Mouse (Mus musculus): ENCODE results near the gene 9530077C05Rik.
"Not testable (repeated sequence)": the region's sequence is repeated elsewhere in the genome, so short reads cannot be mapped to it uniquely, and the experiment has no call there.

Gene 9530077C05Rik

DNA sequence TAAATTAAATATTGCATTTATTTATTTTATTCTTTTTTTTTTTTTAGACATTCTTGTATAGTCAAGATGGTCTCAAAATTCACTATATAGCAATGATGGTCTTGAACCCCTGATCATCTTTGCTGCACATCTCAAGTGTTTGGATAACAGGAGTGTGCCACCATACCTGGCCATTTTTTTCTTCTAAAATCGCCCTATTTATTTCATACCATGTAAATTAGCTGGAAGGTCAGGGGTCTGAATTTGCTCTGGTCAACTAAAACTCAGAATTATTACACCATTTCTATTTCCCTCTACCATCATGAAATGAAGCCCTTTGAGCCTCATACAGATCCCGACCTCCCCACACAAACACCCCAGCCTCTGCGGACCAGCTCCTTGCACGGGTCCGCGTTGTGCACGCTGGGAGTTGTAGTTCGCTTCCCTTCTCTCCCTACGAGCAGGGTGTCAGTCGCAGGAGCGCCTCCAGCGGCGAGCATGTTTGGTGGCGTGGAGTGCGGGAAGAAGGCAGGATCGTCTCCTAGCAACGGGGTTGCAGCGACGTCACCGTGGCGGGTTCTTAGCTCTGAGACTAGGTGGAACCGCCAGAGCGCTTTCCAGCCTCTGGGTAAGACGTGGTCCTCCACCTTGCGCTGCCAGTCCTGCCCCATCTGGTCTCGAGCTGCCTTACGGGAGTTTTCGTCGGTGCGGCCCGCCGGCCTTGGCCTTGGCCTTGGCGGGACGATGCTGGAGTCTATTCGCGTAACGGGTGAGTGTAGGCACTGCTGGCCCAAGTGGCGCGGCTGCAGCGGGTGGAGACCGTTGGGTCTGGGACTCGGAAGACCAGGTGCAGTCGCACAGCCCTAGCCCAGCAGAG lies at the start of gene 9530077C05Rik:
Gene 9530077C05Rik, plus strand, starts transcription at position 512 of the 856 bp plus-strand sequence.
- DNase-seq, result peak; percentile 98

DNA sequence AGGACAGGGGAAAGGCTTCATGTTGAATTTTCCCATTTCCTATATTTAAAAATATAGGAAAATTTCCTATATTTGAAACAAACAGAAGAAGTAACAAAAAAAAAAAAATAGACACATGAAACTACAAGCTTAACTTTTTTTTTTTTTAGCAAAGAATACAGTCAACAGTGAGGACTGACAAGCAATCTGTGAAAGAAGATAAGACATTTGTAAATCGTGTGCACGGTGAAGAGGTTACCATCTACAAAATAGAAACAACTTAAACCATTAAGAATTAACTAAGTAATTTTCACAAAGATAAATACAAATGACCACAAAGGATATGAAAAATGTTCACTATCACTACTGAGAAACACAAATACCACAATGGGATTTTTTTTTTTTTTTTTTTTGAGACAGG lies 45.1 kb upstream of the 9530077C05Rik start:
- DNase-seq, result no peak

DNA sequence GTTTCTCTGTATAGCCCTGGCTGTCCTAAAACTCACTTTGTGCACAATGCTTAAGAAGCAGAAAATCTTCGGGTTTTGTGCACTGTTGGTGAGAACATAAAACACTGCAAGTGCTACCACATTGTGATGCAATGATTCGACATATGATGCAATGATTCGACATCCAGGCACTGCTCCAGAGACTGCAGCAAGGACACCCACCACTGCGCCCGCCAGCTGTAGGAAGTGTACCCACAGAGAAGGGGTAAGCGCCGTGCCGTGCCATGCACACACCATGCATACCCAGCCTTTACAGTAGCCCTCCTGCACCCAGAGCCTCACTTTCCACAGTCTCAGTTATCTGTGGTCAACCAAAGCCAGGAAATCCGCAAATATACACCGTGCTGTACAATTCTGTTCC lies 44.7 kb upstream of the 9530077C05Rik start:
- no peak for DNase-seq

DNA sequence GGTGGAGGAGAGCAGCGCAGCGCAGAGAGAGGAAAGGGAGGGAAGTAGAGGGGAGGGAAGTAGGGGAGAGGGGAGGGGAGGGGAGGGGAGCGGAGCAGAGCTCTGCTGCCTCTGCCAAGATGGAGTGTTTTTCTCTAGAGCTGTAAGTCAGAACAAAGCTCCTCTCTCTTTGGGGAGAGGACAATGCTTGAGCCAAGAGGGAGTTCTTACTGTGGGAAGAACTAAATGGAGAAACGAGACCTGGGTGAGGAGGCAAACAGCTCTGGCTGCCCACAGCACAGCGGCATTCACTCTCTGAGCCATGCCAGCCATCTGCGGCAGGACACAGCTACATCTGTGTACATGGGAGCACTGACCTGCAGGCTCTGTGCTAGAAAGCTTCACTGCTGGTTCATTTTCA lies 43.3 kb upstream of the 9530077C05Rik start:
- DNase-seq, result no peak

DNA sequence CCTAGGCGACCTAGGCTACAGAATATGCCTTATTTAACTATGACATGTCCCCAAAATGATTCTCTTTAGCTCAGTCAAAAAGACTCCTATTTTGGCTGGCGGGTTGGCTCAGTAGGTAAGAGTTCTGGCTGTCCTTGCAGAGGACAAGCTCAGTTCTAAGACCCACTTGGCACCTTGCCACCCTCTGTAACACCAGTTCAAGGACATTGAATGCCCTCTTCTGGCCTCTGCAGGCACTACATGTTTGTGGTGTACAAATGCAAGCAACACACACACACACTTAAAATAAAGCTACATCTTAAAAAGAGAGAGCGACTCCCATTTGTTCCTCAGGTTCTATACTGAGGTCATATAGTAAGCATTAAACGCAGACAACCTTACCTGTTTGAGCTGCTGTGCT lies 38.6 kb upstream of the 9530077C05Rik start:
- DNase-seq, result peak; percentile 33

DNA sequence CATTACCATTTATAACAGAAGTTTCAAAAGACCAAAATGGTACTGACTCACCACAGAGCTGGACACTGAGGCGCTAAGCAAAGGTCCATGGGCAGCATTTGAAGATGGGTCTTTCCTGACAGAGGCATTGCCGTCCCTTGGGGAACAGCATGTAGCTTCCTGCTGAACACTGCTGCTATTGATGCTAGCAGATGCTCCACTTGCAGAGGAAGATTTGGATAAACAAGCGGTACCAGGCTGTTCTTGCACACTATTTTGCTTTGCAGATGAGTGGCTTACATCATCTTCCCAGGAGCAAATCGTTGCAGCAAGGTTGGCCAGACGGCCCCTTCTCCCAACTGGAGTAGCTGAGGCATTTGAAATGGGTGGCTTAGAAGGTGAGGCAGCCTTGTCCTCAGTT lies 35.2 kb upstream of the 9530077C05Rik start:
- no peak for DNase-seq

DNA sequence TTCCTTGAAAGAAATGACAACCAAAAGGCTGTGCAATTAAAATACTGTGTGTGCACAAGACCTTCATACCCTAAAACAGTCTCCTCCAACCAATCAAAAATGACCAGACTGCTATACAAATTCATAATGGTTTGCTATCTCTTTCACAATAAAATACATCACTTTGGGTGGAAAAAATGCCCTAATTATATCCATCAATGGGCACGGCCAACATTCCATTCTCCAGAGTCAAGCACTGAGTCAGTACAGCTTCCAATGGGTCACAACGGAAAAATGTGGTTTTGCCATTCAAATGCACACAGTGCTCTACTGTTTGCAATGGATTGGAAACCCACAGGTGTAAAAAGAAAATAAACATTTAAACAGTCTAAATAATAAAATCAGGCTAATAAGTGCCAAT lies 25.4 kb upstream of the 9530077C05Rik start:
- no peak for DNase-seq

DNA sequence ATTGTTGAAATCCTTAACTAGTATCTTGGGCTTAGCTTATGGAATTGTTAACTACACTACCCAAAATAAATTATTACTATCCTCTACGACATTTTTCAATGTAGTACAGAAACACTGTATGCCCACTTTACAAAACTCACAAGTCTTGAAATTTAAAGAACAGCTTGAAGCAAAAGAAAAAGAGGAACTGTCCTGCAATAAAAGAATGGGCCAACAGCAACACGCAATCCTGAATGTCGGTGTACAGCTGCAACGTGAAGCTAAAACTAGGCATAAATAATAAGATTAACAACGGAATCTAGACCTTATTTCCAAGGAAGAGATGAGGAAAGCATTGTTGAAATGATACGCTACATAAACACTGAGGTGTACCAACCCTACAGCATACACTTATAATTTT lies 23.4 kb upstream of the 9530077C05Rik start:
- DNase-seq, result no peak

DNA sequence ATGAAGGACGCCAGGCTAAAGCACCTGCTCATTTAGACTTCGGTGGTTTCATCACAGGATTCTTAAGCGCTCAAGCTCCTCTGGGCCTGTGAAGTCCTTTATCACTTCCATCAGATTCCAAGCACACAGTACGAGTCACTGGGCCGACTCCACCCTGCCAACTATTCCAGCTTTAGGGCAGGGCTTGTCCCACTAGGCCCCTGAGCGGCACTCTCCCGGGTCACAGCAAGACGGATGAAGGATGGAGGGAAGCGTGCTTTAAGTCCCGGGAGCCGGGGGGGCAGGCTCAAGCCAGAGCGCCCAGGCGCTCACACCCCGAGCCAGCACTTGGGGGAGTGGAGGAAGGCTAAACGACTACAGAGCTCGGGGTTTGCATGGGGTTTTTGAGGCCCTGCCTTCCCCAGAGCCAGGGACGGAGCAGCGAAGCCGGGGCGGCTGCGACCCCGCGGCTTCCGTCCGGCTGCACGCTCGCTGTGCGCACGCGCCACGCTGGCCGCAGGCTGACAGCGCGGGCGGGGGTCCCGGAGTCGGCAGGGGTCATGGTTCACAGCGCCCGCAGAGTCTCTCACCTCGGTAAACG lies 22.8 kb upstream of the 9530077C05Rik start:
- DNase-seq, result no peak

DNA sequence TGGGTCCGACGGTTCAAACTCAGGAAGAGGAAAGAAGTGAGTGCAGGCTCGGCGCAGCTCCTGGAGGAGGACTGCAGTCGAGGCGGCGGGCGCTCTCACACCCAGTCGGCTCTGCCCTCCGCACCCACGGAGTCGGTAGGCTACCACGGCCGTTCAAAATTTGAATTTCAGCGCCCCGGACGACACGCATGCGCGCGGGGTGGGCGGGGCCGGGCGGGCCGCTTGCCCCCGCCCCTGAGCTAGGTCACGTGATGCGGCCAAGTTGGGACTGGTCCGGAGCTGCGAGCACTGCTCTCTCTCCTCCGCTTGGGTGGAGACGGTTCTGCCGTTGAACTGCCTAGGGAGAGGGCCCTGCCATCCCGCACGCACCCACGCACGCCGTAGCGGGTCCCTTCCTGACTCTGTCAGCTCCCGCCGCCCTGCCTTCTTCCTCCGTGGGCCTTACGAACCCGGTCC lies 22.3 kb upstream of the 9530077C05Rik start, which contains the start of gene Anln:
Gene Anln, minus strand, starts transcription at position 168 of the 456 bp plus-strand sequence.
- DNase-seq, result peak; percentile 97

DNA sequence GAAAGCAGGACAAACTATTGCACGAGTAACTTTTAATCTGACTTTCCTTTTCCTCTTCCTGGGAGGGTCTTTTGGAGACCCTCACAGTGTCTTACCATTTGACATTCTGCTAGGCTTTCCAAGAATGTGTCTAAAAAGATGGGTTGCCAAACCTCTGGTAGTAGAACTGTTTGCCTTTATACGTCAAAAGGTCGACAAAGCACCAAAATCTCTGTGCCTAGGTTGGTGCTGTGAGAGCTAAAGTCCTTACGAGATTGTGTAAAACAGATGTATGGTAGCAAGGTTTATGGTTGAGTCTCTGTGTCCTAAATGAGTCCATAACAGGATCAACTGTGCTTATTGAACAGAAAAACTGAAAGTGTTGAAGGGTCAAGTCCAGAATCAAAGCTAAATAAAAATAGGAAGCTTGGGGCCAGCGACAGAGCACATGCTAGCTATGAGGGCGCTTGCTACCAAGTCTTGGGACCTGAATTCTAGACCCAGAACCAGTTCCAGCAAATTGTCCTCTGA lies 21.5 kb upstream of the 9530077C05Rik start:
- no peak for DNase-seq

DNA sequence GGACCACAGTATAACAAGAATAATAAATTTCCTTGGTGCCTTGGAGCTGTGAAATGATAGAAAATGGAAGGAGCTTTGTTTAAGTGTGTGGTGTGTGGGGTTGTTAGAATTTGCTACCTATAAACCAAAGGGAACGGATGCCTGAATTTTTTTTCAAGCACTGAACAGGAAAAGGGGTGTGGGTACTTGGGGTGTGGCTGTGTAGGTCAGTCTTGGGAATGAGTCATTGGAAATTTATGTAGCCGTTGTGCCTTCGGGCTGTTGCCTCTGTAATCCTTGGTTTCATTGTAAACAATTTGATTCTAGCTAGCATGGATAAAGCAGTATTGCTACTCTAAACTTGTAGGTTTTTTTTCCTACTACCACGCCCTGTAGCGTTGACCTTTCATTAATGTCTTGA lies 20.9 kb upstream of the 9530077C05Rik start:
- DNase-seq, result no peak

DNA sequence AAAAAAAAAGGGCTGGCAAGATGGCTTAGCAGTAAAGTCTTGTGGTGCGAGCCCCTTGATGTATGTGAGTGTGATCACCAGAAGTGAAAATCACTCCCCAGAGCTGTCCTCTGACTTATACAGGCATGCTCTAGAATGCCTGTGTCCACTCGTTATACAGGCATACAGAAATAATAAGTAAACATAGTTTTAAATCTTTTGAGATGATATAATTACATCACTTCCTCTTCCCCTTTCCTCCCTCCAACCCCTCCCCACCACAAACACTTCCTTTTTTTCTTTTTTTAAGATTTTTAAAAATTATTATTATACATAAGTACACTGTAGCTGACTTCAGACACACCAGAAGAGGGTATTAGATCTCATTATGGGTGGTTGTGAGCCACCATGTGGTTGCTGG lies 16.6 kb upstream of the 9530077C05Rik start:
- DNase-seq, result no peak

DNA sequence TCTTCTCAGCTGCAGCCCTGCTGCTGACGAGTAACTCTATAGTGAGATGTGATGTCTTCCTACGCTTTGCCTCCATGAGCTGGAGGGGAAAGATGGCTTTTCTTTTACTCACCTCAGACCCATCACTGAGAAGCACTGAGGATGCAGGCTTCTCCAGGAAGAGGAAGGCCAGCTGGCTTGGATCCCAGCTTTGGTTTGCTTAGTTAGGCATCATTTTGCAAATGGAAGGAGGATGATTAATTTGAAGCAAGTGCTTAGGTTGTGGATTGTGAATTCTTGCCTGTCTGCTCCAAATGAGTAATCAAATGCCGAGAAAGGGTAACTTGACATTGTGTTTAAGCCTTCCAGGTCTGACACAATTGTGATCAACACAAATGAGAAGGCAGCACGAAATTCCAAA lies 12.3 kb upstream of the 9530077C05Rik start:
- DNase-seq, result peak; percentile 31

DNA sequence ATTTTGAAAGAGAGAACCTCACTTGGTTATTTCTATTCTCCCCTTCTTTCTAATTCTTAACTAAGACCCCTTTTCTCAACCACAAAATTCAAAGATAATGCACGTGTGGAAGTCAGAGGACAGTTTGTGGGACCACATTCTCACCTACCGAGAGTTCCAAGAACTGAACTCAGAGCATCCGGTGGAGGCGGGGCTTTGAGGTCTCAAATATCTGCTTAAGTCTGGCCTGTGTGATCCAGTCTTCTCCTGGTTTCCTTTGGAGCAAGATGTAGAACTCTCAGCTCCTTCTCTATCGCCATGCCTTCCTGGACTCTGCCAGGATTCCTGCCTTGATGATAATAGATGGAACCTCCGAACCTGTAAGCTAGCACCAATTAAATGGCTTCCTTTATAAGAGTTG lies 9.3 kb upstream of the 9530077C05Rik start:
- no peak for DNase-seq

DNA sequence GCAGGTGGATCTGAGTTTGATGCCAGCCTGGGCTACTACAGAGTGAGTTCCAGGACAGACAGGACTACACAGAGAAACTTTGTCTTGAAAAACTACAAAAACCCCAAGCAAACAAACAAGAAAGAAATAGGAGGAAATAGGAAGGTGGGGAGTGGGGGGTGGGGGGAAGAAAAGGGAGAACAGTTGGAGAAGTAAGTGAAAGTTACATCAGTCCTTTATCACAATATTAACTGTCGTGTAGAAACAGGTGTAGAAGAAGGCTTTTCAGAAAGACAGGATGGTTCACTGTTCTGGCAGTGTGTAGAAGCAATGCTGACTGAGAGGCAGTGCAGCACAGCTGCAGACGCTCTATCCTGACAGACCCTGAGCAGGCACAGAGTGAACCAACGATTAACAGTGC lies 8.3 kb upstream of the 9530077C05Rik start:
- DNase-seq, result no peak

DNA sequence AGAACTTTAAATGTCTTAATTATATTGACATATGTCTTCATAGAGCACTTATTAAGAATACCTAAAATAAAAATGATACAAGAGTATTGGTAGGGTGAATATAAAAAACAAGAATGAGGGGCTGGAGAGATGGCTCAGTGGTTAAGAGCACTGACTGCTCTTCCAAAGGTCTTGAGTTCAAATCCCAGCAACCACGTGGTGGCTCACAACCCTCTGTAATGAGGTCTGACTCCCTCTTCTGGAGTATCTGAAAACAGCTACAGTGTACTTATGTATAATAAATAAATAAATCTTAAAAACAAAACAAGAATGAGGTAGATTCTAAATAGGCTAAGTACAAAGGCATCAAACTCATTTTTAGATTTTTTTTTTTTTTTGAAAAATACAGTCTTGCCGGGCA lies 7.8 kb upstream of the 9530077C05Rik start:
- not testable (repeated sequence) for DNase-seq

DNA sequence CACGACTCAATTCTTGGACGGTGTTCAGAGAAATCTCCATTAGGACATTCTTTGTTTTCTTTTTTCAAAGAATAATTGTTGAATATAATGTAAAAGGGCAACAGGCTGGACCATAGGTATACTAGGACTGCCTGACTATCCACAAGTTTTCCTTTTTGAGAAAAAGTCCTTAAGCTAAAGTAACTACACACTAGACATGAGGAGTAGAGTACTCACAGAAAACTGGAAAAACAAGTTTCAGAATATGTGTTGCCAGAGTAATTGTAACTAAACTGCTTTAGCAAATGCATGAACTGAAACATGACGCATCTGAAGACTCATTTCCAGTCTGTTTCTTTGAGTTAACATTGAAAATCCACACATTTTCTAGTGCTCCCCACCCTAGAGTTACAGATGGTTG lies 5.9 kb upstream of the 9530077C05Rik start:
- no peak for DNase-seq

DNA sequence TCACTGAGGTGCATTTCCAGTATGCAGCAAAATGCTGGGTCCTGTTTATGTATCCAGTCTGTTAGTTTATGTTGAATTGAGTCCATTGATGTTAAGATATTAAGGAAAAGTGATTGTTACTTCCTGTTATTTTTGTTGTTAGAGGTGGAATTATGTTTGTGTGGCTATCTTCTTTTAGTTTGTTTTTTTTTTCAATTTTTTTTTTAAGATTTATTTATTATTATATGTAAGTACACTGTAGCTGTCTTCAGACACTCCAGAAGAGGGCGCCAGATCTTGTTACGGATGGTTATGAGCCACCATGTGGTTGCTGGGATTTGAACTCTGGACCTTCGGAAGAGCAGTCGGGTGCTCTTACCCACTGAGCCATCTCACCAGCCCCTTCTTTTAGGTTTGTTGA lies 3.7 kb upstream of the 9530077C05Rik start:
- DNase-seq, result not testable (repeated sequence)

DNA sequence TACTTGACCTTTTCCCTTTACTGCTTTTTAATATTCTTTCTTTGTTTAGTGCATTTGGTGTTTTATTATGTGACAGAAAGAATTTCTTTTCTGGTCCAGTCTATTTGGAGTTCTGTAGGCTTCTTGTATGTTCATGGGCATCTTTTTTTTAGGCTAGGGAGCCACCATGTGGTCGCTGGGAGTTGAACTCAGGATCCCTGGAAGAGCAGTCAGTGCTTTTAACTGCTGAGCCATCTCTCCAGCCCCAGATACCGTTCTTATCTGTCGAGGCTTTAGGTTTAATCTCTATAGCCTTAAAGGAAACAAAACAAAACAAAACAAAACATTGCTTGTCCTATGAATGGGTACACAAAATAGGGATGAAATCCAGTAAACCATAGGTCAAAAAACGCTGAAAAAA lies 3.0 kb upstream of the 9530077C05Rik start:
- not testable (repeated sequence) for DNase-seq

DNA sequence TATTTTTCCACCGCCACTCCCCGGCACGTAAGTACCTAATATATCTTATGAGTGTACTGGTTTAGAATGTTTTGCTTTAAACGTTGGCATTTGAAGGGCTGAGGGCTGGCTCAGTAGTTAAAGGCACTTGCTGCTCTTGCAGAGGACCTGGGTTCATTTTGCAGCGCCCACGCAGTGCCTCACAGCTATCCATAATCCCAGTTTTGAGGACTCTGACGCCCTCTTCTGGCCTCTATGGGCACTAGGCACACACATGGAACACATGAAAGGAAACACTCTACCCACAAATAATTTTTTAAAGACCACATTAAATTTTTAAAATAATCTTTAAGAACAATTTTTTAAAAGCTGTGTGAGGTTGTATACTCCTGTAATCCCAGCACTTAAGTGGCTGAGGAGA lies 1.8 kb upstream of the 9530077C05Rik start:
- no peak for DNase-seq

DNA sequence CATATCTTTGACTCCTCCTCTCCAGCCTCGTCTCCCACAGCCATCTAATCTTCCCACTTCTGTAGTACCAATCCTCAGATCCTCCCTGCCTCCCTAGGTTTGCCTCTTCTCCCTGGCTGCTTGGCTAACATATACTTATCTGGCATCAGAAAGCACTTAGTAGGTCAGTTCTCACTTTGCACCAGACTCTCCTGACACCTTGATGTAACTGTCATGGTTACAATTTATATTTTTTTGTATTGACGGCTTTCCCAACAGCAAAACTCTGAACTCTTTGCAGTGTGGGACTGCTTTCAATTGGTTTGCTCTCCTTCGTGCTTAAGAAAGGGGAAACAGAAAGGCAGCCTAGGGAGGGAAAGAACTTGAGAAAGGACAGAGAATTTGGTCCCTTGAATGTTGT lies 4.9 kb downstream of the 9530077C05Rik start:
- no peak for DNase-seq

DNA sequence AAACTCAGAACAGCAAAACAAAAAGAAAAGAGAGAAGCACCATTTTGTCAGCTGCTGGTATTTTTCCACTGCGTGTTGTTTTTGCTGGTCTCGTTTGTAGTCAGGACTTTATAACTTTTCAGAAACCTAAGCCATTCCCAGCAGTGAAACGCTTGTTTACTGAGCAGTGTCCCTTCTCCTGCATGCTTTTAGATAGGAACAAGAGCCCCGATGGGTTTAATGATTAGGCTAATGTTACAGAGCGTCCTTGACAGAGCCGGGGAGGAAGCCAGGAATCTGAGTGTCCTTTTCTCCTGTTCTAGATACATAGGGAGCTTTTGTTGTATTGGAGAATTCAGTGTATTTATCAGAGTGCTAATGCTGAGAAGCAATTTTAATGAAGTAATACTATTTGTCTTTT lies 6.2 kb downstream of the 9530077C05Rik start:
- no peak for DNase-seq

DNA sequence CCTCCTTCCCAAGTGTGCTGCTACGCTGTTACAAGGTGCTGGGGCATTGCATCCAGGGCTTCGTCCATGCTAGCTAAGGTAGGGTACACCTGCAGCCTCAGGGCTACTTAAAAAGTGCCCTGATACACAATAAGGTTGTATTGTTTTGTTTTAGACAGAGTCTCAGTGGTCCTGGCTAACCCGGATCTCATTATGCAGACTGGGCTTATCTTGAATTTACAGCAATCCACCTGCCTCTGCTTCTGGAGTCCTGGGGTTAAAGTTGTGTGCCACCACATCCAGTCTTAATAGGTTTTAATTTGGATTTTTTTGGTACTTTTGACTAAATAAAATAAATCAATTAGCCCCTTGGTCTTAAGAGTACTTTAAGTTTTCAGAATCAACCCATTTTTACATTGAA lies 8.6 kb downstream of the 9530077C05Rik start:
- DNase-seq, result no peak

Data from kidney, postnatal 10 days (tissue).